Mouse (Mus musculus) erythroblast, embryonic 14.5 days (primary cell): ENCODE data around the gene Clps. TPM values are rescaled to one million over a fixed set of nuclear protein-coding genes. Genes with fewer than 3 reads are reported as not detected.

Experiments
- H3K27me3 ChIP-seq: 2 replicates; pipeline ENCODE4 v1.6.1; 2012; ENCODE audit warnings: inconsistent platforms; ENCODE audit not compliant: control insufficient read depth
- H3K36me3 ChIP-seq: 2 replicates; pipeline ENCODE4 v1.6.1; 2012; ENCODE audit warnings: mild to moderate bottlenecking, inconsistent platforms; ENCODE audit not compliant: control insufficient read depth
- H3K4me1 ChIP-seq: 2 replicates; pipeline ENCODE4 v1.6.1; 2012; ENCODE audit warnings: inconsistent platforms; ENCODE audit not compliant: control insufficient read depth
- H3K4me3 ChIP-seq: replicated peaks from 2 replicates; pipeline ENCODE3; 2012; ENCODE audit warnings: moderate library complexity, mild to moderate bottlenecking, inconsistent platforms
- H3K9me3 ChIP-seq: 2 replicates; pipeline ENCODE4 v1.6.1; 2012; ENCODE audit warnings: low read length, inconsistent platforms, mixed read lengths; ENCODE audit not compliant: control insufficient read depth
- GATA1 ChIP-seq: IDR thresholded peaks from 2 replicates; pipeline ENCODE4 v1.6.1; 2012; ENCODE audit warnings: low read length, inconsistent platforms, mixed read lengths
- TAL1 ChIP-seq: IDR thresholded peaks from 3 replicates; pipeline ENCODE4 v1.6.1; 2012; ENCODE audit warnings: low read length, inconsistent platforms, mixed read lengths
- polyA plus RNA-seq: library from polyadenylated mRNA; stranded (reverse); fragments of >175 nt; gene quantifications from 2 replicates; pipeline ENCODE4 v1.2.3, GENCODE M21; 2012

Clps gene
- polyA plus RNA-seq, 1 experiment = not detected

GRCm38 (mm10) chr17:28581056-28581455 lies 20.5 kb upstream of the Clps start:
- H3K27me3 ChIP-seq = no peaks in the 10 kb centered on the region; the same call in 1 of the 2 replicates
- H3K4me1 ChIP-seq = no peaks in the 10 kb centered on the region
- TF ChIP-seq GATA1 = no peak
- no peak for TF ChIP-seq TAL1
- H3K4me3 ChIP-seq = no peak overlapping the region
- no peaks in the 10 kb centered on the region for H3K36me3 ChIP-seq
- no peaks in the 10 kb centered on the region for H3K9me3 ChIP-seq

- TF ChIP-seq GATA1 (no peak), TAL1 (no peak)
- H3K9me3 ChIP-seq = no peaks in the 10 kb centered on the region
- H3K4me3 ChIP-seq = no peak overlapping the region
- H3K4me1 ChIP-seq = peaks cover 4% of the 10 kb centered on the region
- peaks cover 3% of the 10 kb centered on the region for H3K27me3 ChIP-seq
- no peaks in the 10 kb centered on the region for H3K36me3 ChIP-seq
Observed at GRCm38 (mm10) chr17:28580396-28580795, 19.8 kb upstream of the Clps start.

DNA sequence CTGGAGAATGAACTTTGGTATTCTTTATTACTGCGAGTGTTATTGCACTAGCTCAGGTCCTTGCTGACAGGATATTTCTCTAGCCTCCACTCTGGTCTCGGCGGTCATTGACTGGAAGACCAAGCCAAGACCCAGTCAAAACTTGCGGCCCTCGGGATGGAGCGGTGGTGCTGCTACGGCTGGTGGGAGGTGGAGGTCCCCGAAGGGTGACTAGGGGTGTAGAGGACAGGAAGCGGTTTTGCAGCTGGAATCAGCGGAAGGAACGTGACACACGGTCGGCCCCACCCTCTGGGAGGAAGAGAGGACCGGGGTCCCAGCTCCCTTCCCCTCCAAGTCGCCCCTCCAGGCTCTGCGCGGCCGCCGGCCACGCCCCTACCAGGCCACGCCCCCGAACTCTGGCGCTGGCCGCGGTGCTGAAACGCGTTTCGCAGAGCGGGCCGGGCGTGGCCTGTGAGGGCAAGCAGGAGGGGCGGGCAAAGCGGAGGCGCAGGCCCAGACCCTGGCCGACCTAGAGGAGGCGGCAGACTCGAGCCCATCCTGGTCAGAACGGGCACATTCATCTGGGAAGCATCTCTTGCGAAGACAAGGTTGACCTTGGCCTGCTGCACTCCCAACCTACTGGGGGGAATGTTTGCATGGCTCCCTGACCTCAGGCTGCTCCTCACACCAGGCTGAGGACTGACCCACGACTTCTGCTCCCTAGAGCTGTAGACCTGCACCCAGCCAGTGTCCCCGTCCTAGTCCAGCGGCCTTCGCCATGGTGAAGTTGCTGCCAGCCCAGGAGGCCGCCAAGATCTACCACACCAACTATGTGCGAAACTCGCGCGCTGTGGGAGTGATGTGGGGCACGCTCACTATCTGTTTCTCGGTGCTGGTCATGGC lies 14.9 kb upstream of the Clps start, which contains the start of gene Lhfpl5:
Lhfpl5 (plus strand) TSS at position 398 of the 882 bp plus-strand sequence.
- H3K4me3 ChIP-seq = no peak within 1 kb of the TSS
- peaks cover 5% of the 10 kb centered on the region for H3K27me3 ChIP-seq
- no peaks in the 10 kb centered on the region for H3K36me3 ChIP-seq
- H3K4me1 ChIP-seq = peaks cover 6% of the 10 kb centered on the region
- H3K9me3 ChIP-seq = no peaks in the 10 kb centered on the region
- no peak for TF ChIP-seq TAL1

- Histone ChIP-seq H3K4me1 (peaks cover 6% of the 10 kb centered on the region), H3K27me3 (peaks cover 5% of the 10 kb centered on the region), H3K9me3 (no peaks in the 10 kb centered on the region), H3K4me3 (no peak overlapping the region), H3K36me3 (no peaks in the 10 kb centered on the region)
- no peak for TF ChIP-seq TAL1
- TF ChIP-seq GATA1 = no peak
Observed at GRCm38 (mm10) chr17:28572941-28573340, 12.4 kb upstream of the Clps start.

DNA sequence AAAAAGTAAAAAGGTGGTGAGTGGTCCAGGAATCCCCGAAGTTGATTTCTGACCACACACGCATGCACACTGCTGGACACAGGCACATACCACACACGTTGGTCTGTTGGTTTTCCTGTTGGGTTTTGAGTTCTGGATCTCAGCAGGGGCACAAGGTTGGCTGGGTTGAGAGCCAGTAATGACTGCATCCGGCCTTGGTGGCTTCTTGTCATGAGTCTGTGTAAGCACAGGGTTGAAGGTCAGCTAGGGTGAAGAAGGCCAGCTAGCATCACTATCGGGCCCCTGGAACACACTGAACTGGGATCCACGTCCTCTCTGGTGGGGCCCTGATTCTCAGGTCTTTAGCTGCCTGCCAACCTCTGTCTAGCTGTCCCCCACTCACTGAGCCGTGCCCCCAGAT lies 12.0 kb upstream of the Clps start:
- TF ChIP-seq TAL1 = no peak
- no peak for TF ChIP-seq GATA1

GRCm38 (mm10) chr17:28571868-28572267 lies 11.3 kb upstream of the Clps start:
- TF ChIP-seq GATA1 (no peak), TAL1 (no peak)
- Histone ChIP-seq H3K9me3 (no peaks in the 10 kb centered on the region), H3K4me3 (no peak overlapping the region), H3K4me1 (peaks cover 6% of the 10 kb centered on the region), H3K36me3 (no peaks in the 10 kb centered on the region), H3K27me3 (peaks cover 5% of the 10 kb centered on the region; the same call in 1 of the 2 replicates)

More for the DNA sequence above, 12.0 kb upstream of the Clps start:
- Histone ChIP-seq H3K9me3 (no peaks in the 10 kb centered on the region), H3K4me1 (peaks cover 6% of the 10 kb centered on the region), H3K27me3 (peaks cover 5% of the 10 kb centered on the region), H3K36me3 (no peaks in the 10 kb centered on the region), H3K4me3 (no peak overlapping the region)

DNA sequence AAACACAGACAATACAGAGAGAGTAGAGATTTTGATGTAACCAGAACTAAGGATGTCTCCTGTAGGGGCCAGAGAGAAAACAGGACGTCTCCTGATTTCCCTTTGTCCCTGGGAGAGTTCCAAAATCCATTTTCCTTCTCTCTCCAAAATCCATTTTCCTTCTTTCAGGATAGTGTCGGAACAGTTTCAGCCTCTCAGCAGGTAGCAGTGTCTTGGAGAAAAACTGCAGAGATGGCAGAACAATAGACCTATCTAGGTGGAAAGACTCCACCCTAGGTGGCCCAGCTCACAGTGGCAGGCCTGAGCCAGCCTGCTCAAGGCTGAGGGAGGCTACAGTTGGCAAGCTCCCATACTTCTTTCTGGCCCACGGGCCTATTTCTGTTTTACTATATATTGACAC lies 7.0 kb upstream of the Clps start:
- no peaks in the 10 kb centered on the region for H3K9me3 ChIP-seq
- H3K4me3 ChIP-seq = no peak overlapping the region
- no peaks in the 10 kb centered on the region for H3K4me1 ChIP-seq
- no peaks in the 10 kb centered on the region for H3K36me3 ChIP-seq
- TF ChIP-seq TAL1 = no peak
- TF ChIP-seq GATA1 = no peak
- no peaks in the 10 kb centered on the region for H3K27me3 ChIP-seq

GRCm38 (mm10) chr17:28565181-28565580 lies 4.6 kb upstream of the Clps start:
- no peak for TF ChIP-seq TAL1
- no peak for TF ChIP-seq GATA1
- H3K9me3 ChIP-seq = no peaks in the 10 kb centered on the region
- H3K36me3 ChIP-seq = no peaks in the 10 kb centered on the region
- no peaks in the 10 kb centered on the region for H3K4me1 ChIP-seq
- H3K27me3 ChIP-seq = no peaks in the 10 kb centered on the region
- no peak overlapping the region for H3K4me3 ChIP-seq

DNA sequence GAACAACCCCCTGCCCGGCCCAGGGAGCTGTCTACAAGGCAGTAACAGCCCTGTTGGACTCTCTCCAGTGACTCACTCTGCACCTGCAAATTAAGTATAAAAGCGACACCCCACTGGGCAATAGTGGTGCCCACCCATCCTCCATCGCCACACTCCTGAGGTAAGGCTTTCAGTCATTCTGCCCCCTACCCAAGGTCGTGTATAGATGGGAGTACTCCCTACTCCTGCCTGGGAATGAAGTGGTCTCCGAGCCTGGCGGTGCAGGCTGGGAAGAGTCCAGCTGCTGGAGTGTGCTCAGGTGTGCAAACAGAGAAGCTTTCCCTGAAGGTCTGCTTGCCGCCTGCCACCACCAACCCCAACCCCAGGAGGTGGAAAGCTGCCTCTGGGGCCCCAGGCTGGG lies 1.0 kb upstream of the Clps start:
- no peaks in the 10 kb centered on the region for H3K36me3 ChIP-seq
- no peaks in the 10 kb centered on the region for H3K27me3 ChIP-seq
- no peak for TF ChIP-seq TAL1
- TF ChIP-seq GATA1 = no peak
- peaks cover 5% of the 10 kb centered on the region for H3K4me1 ChIP-seq
- H3K4me3 ChIP-seq = no peak overlapping the region
- H3K9me3 ChIP-seq = no peaks in the 10 kb centered on the region
